Mouse (Mus musculus): ENCODE data around the gene Tbx1. TPM values are rescaled to one million over a fixed set of nuclear protein-coding genes. Genes with fewer than 3 reads are reported as not detected.
A peak's percentile ranks its signal among the peaks of the same experiment; 100 is the strongest.

Tbx1 gene
- polyA plus RNA-seq, 2 experiments: 8.7 to 12.1 TPM

DNA sequence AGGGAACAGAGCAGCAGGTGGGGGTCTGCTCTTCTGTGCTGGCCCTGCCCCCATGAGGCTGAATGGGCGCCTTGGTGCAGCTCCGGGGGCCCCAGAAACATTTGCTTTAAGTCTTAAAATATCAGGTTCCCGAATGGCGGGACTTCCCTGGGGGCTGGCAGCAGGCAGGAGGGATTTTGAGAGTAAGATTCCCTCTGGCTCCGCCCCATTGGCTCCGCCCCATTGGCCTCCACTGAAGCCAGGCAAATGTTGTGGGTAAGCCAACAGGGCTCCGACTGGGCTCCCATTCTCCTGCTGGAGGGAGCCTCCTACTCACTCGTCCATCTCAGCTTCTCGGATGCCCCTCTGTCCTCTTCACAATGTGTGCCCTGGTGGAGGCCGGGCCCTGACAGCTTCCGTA, 17.8 kb upstream of the Tbx1 start:
- TF ChIP-seq POLR2A (IDR thresholded peaks at IDR 0.05; ENCODE audit: borderline replicate concordance, extremely low read depth, insufficient read depth, insufficient read length): no peak
- H3K4me2 ChIP-seq (replicated peaks; ENCODE audit: low read depth, low read length, severe bottlenecking): no peak overlapping the region
- peak; percentile 27 for ATAC-seq (ENCODE audit: low FRiP score, low read depth)
- H3K4me1 ChIP-seq (ENCODE audit: control insufficient read depth, insufficient read depth, low read length): peaks cover 13% of the 10 kb centered on the region; the same call in 1 of the 2 replicates
- peak; percentile 55 for DNase-seq (ENCODE audit: low spot score)
- no peaks in the 10 kb centered on the region for H3K36me3 ChIP-seq (ENCODE audit: control insufficient read depth, insufficient read depth, low read length)
- 12% methylated on average over 11 of the region's 11 CpGs for WGBS
- H3K4me3 ChIP-seq (replicated peaks; ENCODE audit: low read length): no peak overlapping the region
- H3K9ac ChIP-seq (ENCODE audit: low read depth, low read length, severe bottlenecking): no peak overlapping the region
- H3K9me3 ChIP-seq (ENCODE audit: control insufficient read depth, low read length): no peaks in the 10 kb centered on the region
- no peaks in the 10 kb centered on the region; the same call in 1 of the 2 replicates for H3K27me3 ChIP-seq (ENCODE audit: control insufficient read depth, insufficient read depth, low read length)
- H3K27ac ChIP-seq (replicated peaks; ENCODE audit: low read depth, low read length): no peak overlapping the region

DNA sequence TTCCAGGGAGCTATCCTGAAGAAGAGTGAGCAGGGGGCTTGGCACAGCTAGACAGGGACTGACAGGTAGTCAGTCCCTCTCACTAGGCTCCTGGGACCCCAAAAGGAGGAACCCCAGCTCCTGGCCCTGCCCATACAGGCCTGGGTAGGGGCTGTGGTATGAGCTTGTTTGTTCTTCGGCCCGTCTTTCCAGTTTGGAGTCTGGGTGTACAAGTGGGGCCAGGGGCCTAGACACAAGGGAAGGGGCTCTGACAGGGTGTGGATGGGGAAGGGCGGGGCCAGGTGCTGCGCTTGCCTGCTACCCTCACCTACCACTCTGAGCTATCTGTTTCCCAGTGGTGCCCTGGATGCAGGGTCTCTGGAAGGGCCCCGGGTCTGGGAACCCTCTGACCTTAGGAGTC, 15.2 kb upstream of the Tbx1 start:
- Histone ChIP-seq H3K4me1 (ENCODE audit: control insufficient read depth, insufficient read depth, low read length) (peaks cover 13% of the 10 kb centered on the region; the same call in 1 of the 2 replicates), H3K9ac (ENCODE audit: low read depth, low read length, severe bottlenecking) (no peak overlapping the region), H3K4me2 (replicated peaks; ENCODE audit: low read depth, low read length, severe bottlenecking) (no peak overlapping the region), H3K36me3 (ENCODE audit: control insufficient read depth, insufficient read depth, low read length) (no peaks in the 10 kb centered on the region), H3K4me3 (replicated peaks; ENCODE audit: low read length) (no peak overlapping the region), H3K27ac (replicated peaks; ENCODE audit: low read depth, low read length) (no peak overlapping the region), H3K9me3 (ENCODE audit: control insufficient read depth, low read length) (no peaks in the 10 kb centered on the region), H3K27me3 (ENCODE audit: control insufficient read depth, insufficient read depth, low read length) (no peaks in the 10 kb centered on the region)
- WGBS: 91% methylated on average over 5 of the region's 5 CpGs
- TF ChIP-seq POLR2A (IDR thresholded peaks at IDR 0.05; ENCODE audit: borderline replicate concordance, extremely low read depth, insufficient read depth, insufficient read length): no peak
- ATAC-seq (ENCODE audit: low FRiP score, low read depth) (no peak), DNase-seq (ENCODE audit: low spot score) (no peak)

DNA sequence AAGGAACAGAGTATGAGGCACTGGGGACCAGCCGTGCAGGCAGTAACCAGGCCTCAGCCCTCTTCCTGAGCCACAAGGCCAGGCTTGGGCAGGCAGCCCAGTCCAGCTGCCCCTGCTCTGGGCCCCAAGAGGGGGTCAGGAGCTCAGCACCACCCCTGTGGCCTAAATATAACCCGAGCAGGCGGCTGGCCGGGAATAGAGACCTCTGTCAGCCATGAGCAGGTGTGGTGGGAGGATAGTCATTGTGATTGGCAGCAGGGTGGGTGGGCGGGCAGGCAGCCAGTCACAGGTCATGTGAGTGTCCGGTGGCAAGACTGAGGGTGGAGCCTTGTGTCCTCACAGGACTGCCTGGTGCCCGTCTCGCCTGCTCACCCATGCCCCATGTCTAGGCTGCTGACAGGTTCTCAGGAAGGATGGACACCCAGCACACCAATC, 13.8 kb upstream of the Tbx1 start:
- Histone ChIP-seq H3K9me3 (ENCODE audit: control insufficient read depth, low read length) (no peaks in the 10 kb centered on the region), H3K4me3 (replicated peaks; ENCODE audit: low read length) (no peak overlapping the region), H3K9ac (ENCODE audit: low read depth, low read length, severe bottlenecking) (peak overlapping the region; percentile 40), H3K27ac (replicated peaks; ENCODE audit: low read depth, low read length) (peak overlapping the region; percentile 68; the same call in 1 of the 2 replicates), H3K4me2 (replicated peaks; ENCODE audit: low read depth, low read length, severe bottlenecking) (no peak overlapping the region), H3K27me3 (ENCODE audit: control insufficient read depth, insufficient read depth, low read length) (no peaks in the 10 kb centered on the region), H3K36me3 (ENCODE audit: control insufficient read depth, insufficient read depth, low read length) (no peaks in the 10 kb centered on the region), H3K4me1 (ENCODE audit: control insufficient read depth, insufficient read depth, low read length) (peaks cover 13% of the 10 kb centered on the region; the same call in 1 of the 2 replicates)
- 41% methylated on average over 8 of the region's 8 CpGs for WGBS
- TF ChIP-seq POLR2A (IDR thresholded peaks at IDR 0.05; ENCODE audit: borderline replicate concordance, extremely low read depth, insufficient read depth, insufficient read length): no peak
- ATAC-seq (ENCODE audit: low FRiP score, low read depth) (peak; percentile 69), DNase-seq (ENCODE audit: low spot score) (no peak)

DNA sequence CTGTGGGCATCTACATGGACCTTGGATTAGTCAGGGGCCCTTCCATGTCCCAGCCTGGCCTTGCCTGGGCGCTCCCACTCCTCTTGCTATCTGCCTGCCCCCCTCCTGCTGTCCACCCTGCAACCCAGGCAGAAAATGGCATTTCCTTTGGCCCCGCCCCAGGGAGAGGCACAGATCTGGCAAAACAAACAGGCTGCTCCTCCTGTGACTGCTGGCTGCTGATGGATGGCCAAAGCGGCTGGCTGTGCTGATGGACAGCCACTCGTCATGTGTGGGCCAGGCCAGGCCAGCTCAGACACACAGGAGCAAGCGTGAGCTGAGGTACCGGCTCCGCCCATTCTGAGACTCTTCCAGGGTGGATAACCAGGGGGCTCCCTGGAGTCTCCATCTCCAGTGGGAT, 11.0 kb upstream of the Tbx1 start:
- ATAC-seq (ENCODE audit: low FRiP score, low read depth): no peak

DNA sequence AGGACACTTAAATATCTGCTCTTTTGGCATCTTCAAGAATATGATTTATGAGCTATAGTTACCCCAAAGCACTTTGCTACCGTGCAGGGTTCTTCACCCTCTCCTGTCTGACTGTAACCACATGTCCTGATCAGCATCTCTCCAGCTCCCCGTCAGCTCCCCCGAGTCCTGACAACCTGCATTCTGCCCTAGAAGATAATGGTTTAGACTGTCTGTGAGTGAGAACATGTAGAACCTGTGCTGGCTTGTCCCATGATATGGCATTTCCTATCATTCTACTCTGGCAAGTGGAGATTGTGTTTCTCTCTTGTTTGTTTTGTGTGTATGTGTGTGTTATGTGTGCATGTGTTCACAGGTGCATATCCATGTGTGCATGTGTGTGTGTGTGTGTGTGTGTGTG, 7.5 kb upstream of the Tbx1 start:
- H3K4me3 ChIP-seq (replicated peaks; ENCODE audit: low read length): no peak overlapping the region
- no peaks in the 10 kb centered on the region for H3K36me3 ChIP-seq (ENCODE audit: control insufficient read depth, insufficient read depth, low read length)
- H3K9me3 ChIP-seq (ENCODE audit: control insufficient read depth, low read length): no peaks in the 10 kb centered on the region
- ATAC-seq (ENCODE audit: low FRiP score, low read depth) (no peak), DNase-seq (ENCODE audit: low spot score) (no peak)
- TF ChIP-seq POLR2A (IDR thresholded peaks at IDR 0.05; ENCODE audit: borderline replicate concordance, extremely low read depth, insufficient read depth, insufficient read length): no peak
- no peak overlapping the region for H3K4me2 ChIP-seq (replicated peaks; ENCODE audit: low read depth, low read length, severe bottlenecking)
- no peak overlapping the region for H3K9ac ChIP-seq (ENCODE audit: low read depth, low read length, severe bottlenecking)
- no peaks in the 10 kb centered on the region for H3K4me1 ChIP-seq (ENCODE audit: control insufficient read depth, insufficient read depth, low read length)
- peaks cover 10% of the 10 kb centered on the region; the same call in 1 of the 2 replicates for H3K27me3 ChIP-seq (ENCODE audit: control insufficient read depth, insufficient read depth, low read length)
- no peak overlapping the region for H3K27ac ChIP-seq (replicated peaks; ENCODE audit: low read depth, low read length)
- 63% methylated on average over 3 of the region's 3 CpGs for WGBS

More for the DNA sequence above, 11.0 kb upstream of the Tbx1 start:
- Histone ChIP-seq H3K9ac (ENCODE audit: low read depth, low read length, severe bottlenecking) (no peak overlapping the region), H3K36me3 (ENCODE audit: control insufficient read depth, insufficient read depth, low read length) (no peaks in the 10 kb centered on the region), H3K4me2 (replicated peaks; ENCODE audit: low read depth, low read length, severe bottlenecking) (no peak overlapping the region), H3K4me3 (replicated peaks; ENCODE audit: low read length) (no peak overlapping the region), H3K27ac (replicated peaks; ENCODE audit: low read depth, low read length) (no peak overlapping the region), H3K4me1 (ENCODE audit: control insufficient read depth, insufficient read depth, low read length) (peaks cover 11% of the 10 kb centered on the region; the same call in 1 of the 2 replicates), H3K9me3 (ENCODE audit: control insufficient read depth, low read length) (no peaks in the 10 kb centered on the region), H3K27me3 (ENCODE audit: control insufficient read depth, insufficient read depth, low read length) (no peaks in the 10 kb centered on the region)
- no peak for DNase-seq (ENCODE audit: low spot score)
- 65% methylated on average over 7 of the region's 7 CpGs for WGBS
- no peak for TF ChIP-seq POLR2A (IDR thresholded peaks at IDR 0.05; ENCODE audit: borderline replicate concordance, extremely low read depth, insufficient read depth, insufficient read length)

All from limb, embryonic 14.5 days (tissue).